Mouse (Mus musculus) embryonic fibroblast, embryonic 13.5 days (primary cell): Measurements from ENCODE around the gene Edc4.

Experiments used
- CTCF ChIP-seq: IDR thresholded peaks from 2 replicates; pipeline ENCODE4 v1.5.1; 2011; ENCODE audit warnings: mild to moderate bottlenecking, control low read depth, low read length, moderate library complexity, borderline replicate concordance; ENCODE audit not compliant: insufficient read depth
- POLR2A ChIP-seq: IDR thresholded peaks from 2 replicates; pipeline ENCODE4 v1.6.1; 2011; ENCODE audit warnings: low read depth, mild to moderate bottlenecking, control low read depth, low read length, moderate library complexity

DNA sequence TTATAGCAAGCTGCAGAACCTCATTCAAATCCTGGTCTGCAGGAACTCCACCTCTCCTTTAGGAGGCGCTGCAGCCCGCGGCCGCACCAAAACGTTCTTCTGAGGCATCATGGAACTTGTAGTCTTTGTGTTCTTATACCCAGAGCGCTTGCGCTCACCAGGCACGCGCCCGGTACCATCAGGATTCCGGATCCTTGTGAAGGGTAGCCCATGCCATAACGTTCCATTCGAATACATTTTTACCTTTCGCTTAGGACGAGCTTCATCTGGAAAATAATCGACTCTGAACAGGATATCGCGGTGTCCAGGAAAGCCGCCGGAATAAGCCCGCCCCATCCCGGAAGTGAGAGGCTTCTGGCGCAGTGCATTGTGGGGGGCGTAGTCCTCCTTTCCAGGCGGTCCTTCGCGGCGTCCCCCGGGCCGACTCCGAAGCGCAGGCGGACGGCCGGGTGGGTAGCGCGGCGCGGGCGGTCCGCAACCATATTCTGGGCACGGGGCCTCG is 25.9 kb upstream of the Edc4 start, which contains the start of gene Thap11:
- TF ChIP-seq CTCF (peak; percentile 68; the same call in 1 of the 2 replicates), POLR2A (peak; percentile 37; the same call in 1 of the 2 replicates)
